Comparison of ENCODE assay signal across 9 mouse cellular contexts in genomic region chr5:142693738-142694430, GRCm38 (mm10). TPM values are rescaled to one million over a fixed set of nuclear protein-coding genes. Genes with fewer than 3 reads are reported as not detected.
DNase-seq lines count a peak whose midpoint lies in the region; ATAC-seq lines count a peak whose summit lies in the region.
"Had no signal": no experiment of that assay in that cellular context is flagged by ENCODE, and none has a peak within 500 bp of the region (broad histone marks: within the 10 kb centered on the region; RNA-seq: fewer than 3 reads in every experiment).

No protein-coding gene starts in this region.

- no peaks in the 10 kb centered on the region for H3K36me3 ChIP-seq in hindbrain, embryonic 13.5 days
- H3K36me3 ChIP-seq in hindbrain, embryonic 10.5 days, result no peaks in the 10 kb centered on the region
- no peaks in the 10 kb centered on the region for H3K36me3 ChIP-seq in neural tube, embryonic 13.5 days
- H3K36me3 ChIP-seq in neural tube, embryonic 15.5 days, result no peaks in the 10 kb centered on the region
- H3K36me3 ChIP-seq: heart, embryonic 12.5 days had no signal

- peak overlapping the region; percentile 46; the same call in 1 of the 2 replicates for H3K27ac ChIP-seq in hindbrain, embryonic 13.5 days
- H3K27ac ChIP-seq in hindbrain, embryonic 10.5 days, result no peak overlapping the region
- H3K27ac ChIP-seq in neural tube, embryonic 13.5 days (replicated peaks), result peak overlapping the region; percentile 46
- H3K27ac ChIP-seq in neural tube, embryonic 15.5 days (replicated peaks), result no peak overlapping the region

- no peak for ATAC-seq in hindbrain, embryonic 13.5 days (ENCODE audit: low FRiP score)
- ATAC-seq in neural tube, embryonic 13.5 days (ENCODE audit: low read depth), result peak; percentile 28
- ATAC-seq in neural tube, embryonic 15.5 days (ENCODE audit: low FRiP score), result no peak; the same call in 1 of the 2 replicates

- no peak overlapping the region for H3K9ac ChIP-seq in hindbrain, embryonic 13.5 days
- H3K9ac ChIP-seq in neural tube, embryonic 13.5 days, result peak overlapping the region; percentile 26; the same call in 1 of the 2 replicates
- no peak overlapping the region for H3K9ac ChIP-seq in neural tube, embryonic 15.5 days (replicated peaks)
- H3K9ac ChIP-seq: heart, embryonic 12.5 days had no signal

- peaks cover 8% of the 10 kb centered on the region; the same call in 1 of the 2 replicates for H3K27me3 ChIP-seq in hindbrain, embryonic 13.5 days
- H3K27me3 ChIP-seq in hindbrain, embryonic 10.5 days (ENCODE audit: insufficient read depth, poor library complexity, severe bottlenecking), result peaks cover 10% of the 10 kb centered on the region; the same call in 1 of the 2 replicates
- H3K27me3 ChIP-seq in neural tube, embryonic 13.5 days, result no peaks in the 10 kb centered on the region
- 0 out of 2 replicates have a peak, but pooled peaks cover 3% of the 10 kb centered on the region for H3K27me3 ChIP-seq in neural tube, embryonic 15.5 days (replicated peaks)

- H3K4me2 ChIP-seq in hindbrain, embryonic 13.5 days, result no peak overlapping the region
- H3K4me2 ChIP-seq in neural tube, embryonic 13.5 days, result no peak overlapping the region
- H3K4me2 ChIP-seq in neural tube, embryonic 15.5 days, result no peak overlapping the region; the same call in 1 of the 2 replicates
- H3K4me2 ChIP-seq: heart, embryonic 12.5 days had no signal

- H3K4me1 ChIP-seq in hindbrain, embryonic 13.5 days (replicated peaks), result peaks cover 28% of the 10 kb centered on the region
- peaks cover 19% of the 10 kb centered on the region for H3K4me1 ChIP-seq in hindbrain, embryonic 10.5 days (replicated peaks)
- H3K4me1 ChIP-seq in neural tube, embryonic 13.5 days (replicated peaks), result peaks cover 34% of the 10 kb centered on the region
- H3K4me1 ChIP-seq in neural tube, embryonic 15.5 days, result peaks cover 29% of the 10 kb centered on the region
- H3K4me1 ChIP-seq: heart, embryonic 12.5 days had no signal

- DNase-seq in hindbrain, embryonic 10.5 days (ENCODE audit: low spot score), result no peak
- peak; percentile 64 for DNase-seq in cerebellum, adult 9-11 months
- no peak for DNase-seq in urinary bladder, postnatal 25 days (ENCODE audit: low spot score)
- no peak for DNase-seq in B cell, adult 2 months
- DNase-seq: kidney, adult 11 months had no signal

- WGBS in hindbrain, embryonic 13.5 days, result 50% methylated on average over 8 of the region's 8 CpGs
- WGBS in hindbrain, embryonic 10.5 days, result 64% methylated on average over 8 of the region's 8 CpGs
- WGBS in neural tube, embryonic 13.5 days, result 40% methylated on average over 8 of the region's 8 CpGs
- 46% methylated on average over 8 of the region's 8 CpGs for WGBS in neural tube, embryonic 15.5 days

- H3K9me3 ChIP-seq in hindbrain, embryonic 13.5 days, result no peaks in the 10 kb centered on the region
- H3K9me3 ChIP-seq in hindbrain, embryonic 10.5 days, result no peaks in the 10 kb centered on the region
- no peaks in the 10 kb centered on the region for H3K9me3 ChIP-seq in neural tube, embryonic 13.5 days
- H3K9me3 ChIP-seq in neural tube, embryonic 15.5 days (replicated peaks), result no peaks in the 10 kb centered on the region
- H3K9me3 ChIP-seq: heart, embryonic 12.5 days had no signal

- H3K4me3 ChIP-seq in hindbrain, embryonic 13.5 days, result no peak overlapping the region
- H3K4me3 ChIP-seq in hindbrain, embryonic 10.5 days, result no peak overlapping the region
- no peak overlapping the region for H3K4me3 ChIP-seq in neural tube, embryonic 13.5 days
- no peak overlapping the region for H3K4me3 ChIP-seq in neural tube, embryonic 15.5 days (replicated peaks)
- H3K4me3 ChIP-seq: heart, embryonic 12.5 days had no signal

RNA-seq across cellular contexts. Expression of gene Slc29a4, which starts 1.6 kb away (rescaled TPM):
- 77.3 and 77.9 TPM in 2 replicates for polyA plus RNA-seq in hindbrain, embryonic 13.5 days (2015; fragmentation: Nextera tagmentation; extraction: Ambion mirVana)
- 21.8 and 42.3 TPM in 2 replicates for polyA plus RNA-seq in hindbrain, embryonic 10.5 days (2016; fragmentation: Nextera tagmentation; extraction: Ambion mirVana)
- polyA plus RNA-seq in neural tube, embryonic 13.5 days (2015; fragmentation: Nextera tagmentation; extraction: Ambion mirVana), result 79.8 and 82.1 TPM in 2 replicates
- polyA plus RNA-seq in neural tube, embryonic 15.5 days (2015; fragmentation: Nextera tagmentation; extraction: Ambion mirVana), result 72.5 and 82.4 TPM in 2 replicates

Comparison
In these comparisons a context has a peak if more than half of its experiments do, and no peak if none do; other contexts are left out.
1. H3K27ac ChIP-seq: peak in hindbrain, embryonic 13.5 days (single experiment) and neural tube, embryonic 13.5 days (single experiment); none in hindbrain, embryonic 10.5 days (single experiment) and neural tube, embryonic 15.5 days (single experiment).